Mouse (Mus musculus): ENCODE measurements around the gene Kctd20. TPM values are rescaled to one million over a fixed set of nuclear protein-coding genes. Genes with fewer than 3 reads are reported as not detected.

The Kctd20 gene
- 30.8 and 32.0 TPM in 2 replicates for polyA plus RNA-seq (2012; rRNA removed)

DNA sequence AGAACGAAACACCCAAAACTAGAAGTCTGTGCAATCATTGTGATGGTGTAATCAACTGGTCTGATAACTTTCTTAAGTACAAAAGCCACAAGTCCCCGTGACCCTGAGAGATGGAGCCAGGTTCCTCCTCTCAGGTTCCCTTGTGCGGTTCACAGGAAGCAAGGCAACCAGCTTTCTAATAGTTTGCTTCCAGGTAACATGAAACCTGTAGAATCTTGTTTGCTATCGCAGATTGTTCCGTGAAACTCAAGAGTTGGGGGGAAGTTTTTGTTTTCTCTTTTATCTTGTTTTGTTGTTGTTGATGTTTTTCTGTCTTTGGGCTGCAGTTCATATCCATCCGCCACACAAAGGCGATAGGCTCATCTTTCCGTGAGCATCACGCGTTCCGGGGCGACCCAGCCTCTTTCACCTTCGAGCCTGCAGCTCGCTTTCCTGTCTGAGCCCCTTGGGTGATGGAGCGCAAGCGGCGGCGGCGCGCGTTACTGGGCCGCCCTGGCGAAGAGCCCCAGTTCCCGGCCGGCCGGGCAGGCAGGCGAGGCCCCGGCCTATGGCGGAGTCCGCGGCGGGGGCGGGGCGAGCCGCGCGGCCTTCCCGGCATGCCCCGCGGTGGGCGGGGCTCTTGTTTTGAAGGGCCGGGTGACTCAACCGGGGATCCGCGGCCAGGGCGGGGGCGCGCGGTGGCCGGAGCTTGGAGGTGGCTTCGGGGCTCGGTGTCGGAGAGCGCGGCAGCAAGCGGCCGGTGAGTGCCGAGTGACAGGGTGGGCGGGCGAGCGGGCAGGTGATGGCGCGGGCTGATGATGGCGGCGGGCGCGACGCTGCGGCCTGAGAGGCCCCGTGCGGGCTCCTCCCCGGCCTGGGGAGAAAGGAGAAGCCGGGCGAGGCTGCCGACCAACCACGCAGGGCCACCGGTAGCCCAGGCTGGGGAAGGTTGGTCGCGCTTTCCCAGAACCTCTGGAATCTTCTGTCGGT, at the start of gene Kctd20:
Gene Kctd20, plus strand, starts transcription at position 120 of the 969 bp plus-strand sequence.
- no peak for TF ChIP-seq CTCF (conservative IDR thresholded peaks at IDR 0.05; ENCODE audit: insufficient read depth, insufficient read length, low read depth, low read length)
- peak; percentile 27 for TF ChIP-seq POLR2A (IDR thresholded peaks at IDR 0.05; ENCODE audit: low read depth, low read length)
- 2% methylated on average over 80 of the region's 80 CpGs for WGBS
- no peaks in the 10 kb centered on the region for H3K27me3 ChIP-seq (replicated peaks; ENCODE audit: control insufficient read depth, insufficient read depth, low read length)

GRCm38 (mm10) chr17:28904546-28905376, 47.0 kb upstream of the Kctd20 start:
- peak; percentile 70 for DNase-seq
- Histone ChIP-seq H3K36me3 (ENCODE audit: control insufficient read depth, insufficient read depth, low read length) (no peaks in the 10 kb centered on the region), H3K4me3 (ENCODE audit: insufficient read depth, low read depth, low read length) (no peak overlapping the region), H3K27ac (ENCODE audit: insufficient read depth, low read depth, low read length) (no peak overlapping the region), H3K4me1 (ENCODE audit: control insufficient read depth, insufficient read depth, low read length) (no peaks in the 10 kb centered on the region), H3K27me3 (replicated peaks; ENCODE audit: control insufficient read depth, insufficient read depth, low read length) (no peaks in the 10 kb centered on the region; the same call in 1 of the 2 replicates)
- 34% methylated on average over 23 of the region's 23 CpGs for WGBS
- TF ChIP-seq POLR2A (IDR thresholded peaks at IDR 0.05; ENCODE audit: low read depth, low read length) (no peak), CTCF (conservative IDR thresholded peaks at IDR 0.05; ENCODE audit: insufficient read depth, insufficient read length, low read depth, low read length) (peak; percentile 87)

More for the DNA sequence above, at the start of gene Kctd20:
- Histone ChIP-seq H3K4me1 (ENCODE audit: control insufficient read depth, insufficient read depth, low read length) (peaks cover 13% of the 10 kb centered on the region; the same call in 1 of the 2 replicates), H3K4me3 (ENCODE audit: insufficient read depth, low read depth, low read length) (peak within 1 kb of the TSS; percentile 91), H3K36me3 (ENCODE audit: control insufficient read depth, insufficient read depth, low read length) (no peaks in the 10 kb centered on the region), H3K27ac (ENCODE audit: insufficient read depth, low read depth, low read length) (peak within 1 kb of the TSS; percentile 95)
- peak; percentile 96 for DNase-seq

DNA sequence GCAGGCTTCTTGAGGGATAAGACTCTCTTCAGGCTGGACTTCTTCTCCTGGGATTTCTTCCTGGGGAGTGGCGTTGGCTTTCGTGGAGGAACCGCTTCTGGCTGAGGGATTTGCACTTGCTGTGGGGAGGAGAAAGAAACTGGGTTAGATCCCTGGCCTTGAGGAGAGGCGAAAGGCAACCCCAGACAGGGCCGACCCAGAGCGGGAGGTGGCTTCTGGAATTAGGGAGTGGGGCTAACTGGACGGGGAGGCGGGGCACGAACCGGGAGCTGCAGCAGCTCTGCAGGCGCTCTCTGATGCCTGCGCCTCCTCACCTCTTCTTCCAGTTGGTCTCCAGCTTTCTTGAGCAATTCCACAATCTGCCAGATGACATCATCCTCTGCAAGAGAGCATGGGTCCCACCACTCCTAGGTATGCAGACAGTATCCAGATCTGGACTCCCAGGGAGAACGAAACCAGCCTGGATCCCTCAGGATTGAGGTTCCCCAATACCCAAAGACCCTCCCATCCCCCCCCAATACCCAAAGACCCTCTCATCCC, 46.3 kb upstream of the Kctd20 start:
- Histone ChIP-seq H3K36me3 (ENCODE audit: control insufficient read depth, insufficient read depth, low read length) (no peaks in the 10 kb centered on the region), H3K4me1 (ENCODE audit: control insufficient read depth, insufficient read depth, low read length) (no peaks in the 10 kb centered on the region), H3K4me3 (ENCODE audit: insufficient read depth, low read depth, low read length) (no peak overlapping the region), H3K27me3 (replicated peaks; ENCODE audit: control insufficient read depth, insufficient read depth, low read length) (no peaks in the 10 kb centered on the region; the same call in 1 of the 2 replicates), H3K27ac (ENCODE audit: insufficient read depth, low read depth, low read length) (no peak overlapping the region)
- DNase-seq: no peak
- WGBS: 86% methylated on average over 13 of the region's 13 CpGs
- no peak for TF ChIP-seq POLR2A (IDR thresholded peaks at IDR 0.05; ENCODE audit: low read depth, low read length)
- no peak for TF ChIP-seq CTCF (conservative IDR thresholded peaks at IDR 0.05; ENCODE audit: insufficient read depth, insufficient read length, low read depth, low read length)

DNA sequence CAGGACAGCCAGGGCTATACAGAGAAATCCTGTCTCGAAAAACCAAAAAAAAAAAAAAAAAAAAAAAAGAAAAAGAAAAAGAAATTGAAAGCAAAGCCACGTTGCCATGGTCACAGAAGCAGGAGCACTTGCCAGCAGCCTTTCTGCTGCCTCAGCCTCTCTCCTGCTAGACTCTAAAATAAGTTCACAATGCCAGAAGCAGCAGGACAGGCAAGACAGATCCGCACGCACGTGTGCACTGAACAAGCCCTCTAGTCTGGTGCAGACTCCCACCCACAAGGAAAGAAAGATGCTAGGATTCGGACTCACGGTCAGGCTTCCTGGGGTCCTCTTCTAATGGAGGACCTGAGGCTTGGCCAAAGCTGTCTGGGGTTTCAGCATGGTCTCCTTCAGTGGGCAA, 43.8 kb upstream of the Kctd20 start:
- Histone ChIP-seq H3K4me3 (ENCODE audit: insufficient read depth, low read depth, low read length) (no peak overlapping the region), H3K4me1 (ENCODE audit: control insufficient read depth, insufficient read depth, low read length) (peaks cover 2% of the 10 kb centered on the region; the same call in 1 of the 2 replicates), H3K36me3 (ENCODE audit: control insufficient read depth, insufficient read depth, low read length) (no peaks in the 10 kb centered on the region), H3K27me3 (replicated peaks; ENCODE audit: control insufficient read depth, insufficient read depth, low read length) (no peaks in the 10 kb centered on the region; the same call in 1 of the 2 replicates), H3K27ac (ENCODE audit: insufficient read depth, low read depth, low read length) (no peak overlapping the region)
- WGBS: 62% methylated on average over 7 of the region's 7 CpGs
- peak; percentile 15 for DNase-seq
- TF ChIP-seq POLR2A (IDR thresholded peaks at IDR 0.05; ENCODE audit: low read depth, low read length) (no peak), CTCF (conservative IDR thresholded peaks at IDR 0.05; ENCODE audit: insufficient read depth, insufficient read length, low read depth, low read length) (no peak)

DNA sequence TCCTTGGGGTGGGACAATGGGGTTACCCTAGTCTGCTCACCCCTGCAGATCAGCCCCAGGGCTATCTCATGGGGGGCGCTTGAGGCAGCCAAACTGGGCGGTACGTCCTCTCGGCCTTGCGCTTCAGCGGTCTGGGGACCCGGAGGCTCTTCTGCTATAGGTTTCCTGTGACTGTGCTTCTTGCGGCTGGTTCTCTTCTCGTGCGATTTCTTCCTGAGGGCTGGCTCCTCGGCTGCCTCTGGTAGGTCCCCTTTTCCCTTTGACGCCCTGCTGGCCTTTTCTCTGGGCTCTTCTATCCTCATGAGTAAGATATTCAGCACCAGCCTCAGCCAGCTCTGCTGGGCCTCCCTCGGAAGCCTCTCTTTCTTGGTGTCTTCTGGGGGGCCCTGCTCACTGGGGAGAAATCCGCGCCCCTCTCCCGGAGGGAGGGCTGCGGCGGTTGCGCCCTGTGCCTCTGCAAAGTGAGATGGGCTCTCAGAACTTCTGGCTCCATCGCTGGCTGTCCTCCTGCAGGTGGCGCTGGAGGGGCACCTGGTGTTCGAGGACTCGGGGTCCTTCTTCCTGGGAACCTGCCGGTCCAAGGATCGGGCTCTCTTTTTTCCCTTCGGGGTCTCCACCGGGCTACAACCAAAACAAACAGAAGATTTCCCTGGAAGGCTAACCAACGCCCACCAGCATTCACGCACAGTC, 42.4 kb upstream of the Kctd20 start:
- Histone ChIP-seq H3K4me3 (ENCODE audit: insufficient read depth, low read depth, low read length) (no peak overlapping the region), H3K4me1 (ENCODE audit: control insufficient read depth, insufficient read depth, low read length) (peaks cover 7% of the 10 kb centered on the region; the same call in 1 of the 2 replicates), H3K27ac (ENCODE audit: insufficient read depth, low read depth, low read length) (no peak overlapping the region), H3K27me3 (replicated peaks; ENCODE audit: control insufficient read depth, insufficient read depth, low read length) (no peaks in the 10 kb centered on the region; the same call in 1 of the 2 replicates), H3K36me3 (ENCODE audit: control insufficient read depth, insufficient read depth, low read length) (no peaks in the 10 kb centered on the region)
- DNase-seq: peak; percentile 65
- peak; percentile 59 for TF ChIP-seq CTCF (conservative IDR thresholded peaks at IDR 0.05; ENCODE audit: insufficient read depth, insufficient read length, low read depth, low read length)
- TF ChIP-seq POLR2A (IDR thresholded peaks at IDR 0.05; ENCODE audit: low read depth, low read length): no peak
- WGBS: 11% methylated on average over 29 of the region's 29 CpGs

DNA sequence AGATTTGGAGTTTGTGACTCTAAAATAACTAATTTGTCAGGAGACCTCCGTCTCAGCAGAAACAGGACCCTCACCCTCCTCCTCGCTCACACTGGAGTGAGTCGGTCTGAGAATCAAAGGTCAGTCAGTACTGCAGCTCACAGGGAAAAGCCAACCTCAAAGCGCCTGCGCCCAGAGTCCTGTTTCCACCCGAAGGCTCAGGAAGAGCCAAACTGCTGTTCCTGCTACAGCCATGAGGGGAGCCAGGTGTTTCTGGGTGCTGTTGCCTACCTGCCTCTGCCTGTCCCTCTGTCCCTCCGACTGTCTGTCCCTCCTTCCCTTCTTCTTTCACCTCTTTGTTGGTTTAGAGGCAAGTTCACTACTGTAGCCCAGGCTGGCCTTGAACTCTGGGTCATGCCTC, 41.6 kb upstream of the Kctd20 start:
- Histone ChIP-seq H3K36me3 (ENCODE audit: control insufficient read depth, insufficient read depth, low read length) (no peaks in the 10 kb centered on the region), H3K27me3 (replicated peaks; ENCODE audit: control insufficient read depth, insufficient read depth, low read length) (no peaks in the 10 kb centered on the region; the same call in 1 of the 2 replicates), H3K4me1 (ENCODE audit: control insufficient read depth, insufficient read depth, low read length) (peaks cover 7% of the 10 kb centered on the region; the same call in 1 of the 2 replicates), H3K27ac (ENCODE audit: insufficient read depth, low read depth, low read length) (no peak overlapping the region), H3K4me3 (ENCODE audit: insufficient read depth, low read depth, low read length) (no peak overlapping the region)
- DNase-seq: peak; percentile 78
- no peak for TF ChIP-seq POLR2A (IDR thresholded peaks at IDR 0.05; ENCODE audit: low read depth, low read length)
- peak; percentile 51 for TF ChIP-seq CTCF (conservative IDR thresholded peaks at IDR 0.05; ENCODE audit: insufficient read depth, insufficient read length, low read depth, low read length)
- WGBS: 59% methylated on average over 7 of the region's 7 CpGs
